Mouse (Mus musculus) heart, adult 18-20 months (tissue): Measurements from ENCODE around the gene Stom. TPM values are rescaled to one million over a fixed set of nuclear protein-coding genes. Genes with fewer than 3 reads are reported as not detected.

Experiments
- DNase-seq, 2 experiments: peaks; one replicate each; pipeline ENCODE4 v3.0.0; 2021 to 2022; ENCODE audit warnings: mixed read lengths in 1 of 2
- total RNA-seq, 2 experiments: library from RNA; stranded (reverse); gene quantifications; 2 replicates each; pipeline ENCODE4 v1.2.3; 2021

Stom gene
- total RNA-seq, 2 experiments from 2014 or later = 88.5 to 102 TPM

DNA sequence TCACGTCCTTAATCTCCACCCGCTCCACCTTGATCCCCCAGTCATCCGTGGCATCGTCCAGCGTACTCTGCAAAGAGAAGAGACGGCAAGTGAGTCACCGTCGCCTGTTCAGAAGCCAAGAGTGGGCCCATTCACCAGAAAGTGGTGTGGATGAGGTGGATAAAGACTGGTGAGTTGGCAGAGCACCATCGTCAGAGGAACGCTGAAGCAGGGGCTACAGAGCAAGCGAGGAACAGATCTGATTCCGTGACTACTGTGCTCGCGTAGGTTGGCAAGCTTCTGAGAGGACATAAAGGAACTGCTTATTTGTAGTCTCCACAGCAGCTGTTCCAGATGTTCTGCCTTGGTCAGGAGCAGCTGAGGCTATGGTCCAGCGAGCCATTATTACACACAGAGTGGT is 16.4 kb downstream of the Stom start:
- no peak for DNase-seq

GRCm38 (mm10) chr2:35318405-35318804 is 18.4 kb downstream of the Stom start:
- DNase-seq = no peak

- DNase-seq = no peak
These were observed 19.2 kb downstream of the Stom start for GRCm38 (mm10) chr2:35317604-35318003.

GRCm38 (mm10) chr2:35314300-35314699 is 22.5 kb downstream of the Stom start:
- no peak for DNase-seq

- DNase-seq = peak in 1 of 2 experiments; percentile 12
These were observed 26.8 kb downstream of the Stom start for GRCm38 (mm10) chr2:35309906-35310493.

- DNase-seq = peak in 1 of 2 experiments; percentile 9
These were observed 28.6 kb downstream of the Stom start for GRCm38 (mm10) chr2:35308166-35308565.

- DNase-seq = peak; percentile 19 to 48
These were observed 34.5 kb downstream of the Stom start for GRCm38 (mm10) chr2:35302049-35302885.

DNA sequence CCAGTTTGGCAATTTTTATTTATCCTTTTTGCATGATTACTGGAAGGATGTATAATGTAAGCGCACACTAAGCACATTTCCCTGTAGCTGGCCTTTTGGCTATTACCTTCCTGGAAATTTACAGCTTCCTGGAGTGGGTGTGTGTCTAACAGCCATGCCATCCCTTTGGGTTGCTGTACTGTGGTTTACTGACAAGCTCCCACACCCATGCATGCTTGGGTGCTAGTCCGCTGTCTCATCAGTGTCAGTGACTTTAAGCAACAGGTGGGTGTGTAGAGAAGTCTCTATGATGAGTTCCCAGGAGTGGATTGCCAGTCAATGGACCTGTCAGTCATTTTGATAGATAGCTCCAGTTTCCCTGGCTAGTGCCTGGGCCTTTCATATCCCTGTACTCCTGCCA is 37.3 kb downstream of the Stom start:
- DNase-seq = no peak

DNA sequence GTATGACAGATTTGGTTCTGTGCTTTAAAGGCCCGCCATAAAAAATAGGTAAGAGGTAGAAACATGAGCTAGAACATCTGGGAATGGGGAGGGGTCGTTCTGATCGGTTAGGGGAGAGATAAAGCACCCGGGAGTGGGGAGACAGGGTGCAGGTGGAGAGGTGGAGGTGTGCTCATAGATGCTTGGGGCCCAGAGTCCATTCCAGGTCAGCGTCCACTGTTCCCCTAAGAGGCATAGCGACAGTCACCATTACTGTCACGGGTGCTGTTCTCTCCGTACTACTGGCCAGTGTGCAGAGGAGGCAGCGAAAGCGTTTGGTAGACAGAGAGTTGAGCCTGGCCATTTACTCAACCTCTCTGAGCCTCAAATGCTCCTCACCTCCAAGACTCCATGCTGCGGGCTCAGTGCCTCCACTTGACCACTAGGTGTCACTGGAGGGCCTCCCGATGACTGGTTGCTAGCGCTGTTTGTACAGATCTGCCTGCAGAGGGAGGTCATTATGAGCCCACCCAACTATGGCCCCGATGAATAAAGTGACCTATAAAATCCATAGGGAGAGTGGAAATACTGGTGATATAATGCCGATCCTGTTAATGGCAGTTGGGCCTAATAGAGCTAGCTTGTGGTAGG is 39.0 kb downstream of the Stom start:
- peak; percentile 81 to 91 for DNase-seq

DNA sequence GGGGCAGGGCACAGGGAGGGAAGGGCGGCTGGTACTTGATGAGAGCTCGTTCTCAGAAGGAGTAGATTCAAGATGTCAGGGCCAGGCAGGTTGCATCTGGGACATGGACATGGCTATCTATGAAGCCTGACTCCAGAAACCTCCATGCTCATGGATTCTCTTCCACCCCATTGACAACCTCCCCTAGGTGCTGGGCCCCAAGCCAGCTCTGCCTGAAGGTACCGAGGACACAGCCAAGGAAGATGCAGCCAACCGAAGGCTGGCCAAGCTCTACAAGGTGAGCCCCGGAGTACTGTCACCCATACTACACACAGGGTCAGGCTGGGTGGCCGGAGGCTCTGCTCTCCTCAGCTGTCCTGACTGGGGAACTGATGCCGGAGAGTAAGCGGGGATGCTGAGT is 43.5 kb downstream of the Stom start:
- no peak for DNase-seq

GRCm38 (mm10) chr2:35292700-35293099 is 44.1 kb downstream of the Stom start:
- peak in 1 of 2 experiments; percentile 35 for DNase-seq

DNA sequence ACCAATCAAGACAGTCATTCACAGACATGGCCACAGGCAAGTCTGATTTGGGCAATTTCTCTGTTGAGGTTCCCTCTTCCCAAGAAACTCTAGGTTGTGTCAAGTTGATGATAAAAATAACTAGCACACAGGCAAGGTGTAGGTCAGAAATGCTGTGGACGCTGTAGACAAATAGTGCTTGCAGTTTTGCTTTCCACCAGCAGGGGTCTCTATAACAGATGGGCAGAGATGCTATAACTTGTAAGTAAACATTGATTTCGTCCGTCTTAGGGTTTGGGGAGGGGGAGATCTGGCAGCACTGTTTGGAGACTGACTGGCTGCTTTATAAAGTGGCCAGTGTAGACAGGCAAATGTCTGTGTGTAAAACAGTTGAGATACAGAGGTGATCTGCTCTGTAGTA is 44.9 kb downstream of the Stom start:
- peak in 1 of 2 experiments; percentile 82 for DNase-seq

DNA sequence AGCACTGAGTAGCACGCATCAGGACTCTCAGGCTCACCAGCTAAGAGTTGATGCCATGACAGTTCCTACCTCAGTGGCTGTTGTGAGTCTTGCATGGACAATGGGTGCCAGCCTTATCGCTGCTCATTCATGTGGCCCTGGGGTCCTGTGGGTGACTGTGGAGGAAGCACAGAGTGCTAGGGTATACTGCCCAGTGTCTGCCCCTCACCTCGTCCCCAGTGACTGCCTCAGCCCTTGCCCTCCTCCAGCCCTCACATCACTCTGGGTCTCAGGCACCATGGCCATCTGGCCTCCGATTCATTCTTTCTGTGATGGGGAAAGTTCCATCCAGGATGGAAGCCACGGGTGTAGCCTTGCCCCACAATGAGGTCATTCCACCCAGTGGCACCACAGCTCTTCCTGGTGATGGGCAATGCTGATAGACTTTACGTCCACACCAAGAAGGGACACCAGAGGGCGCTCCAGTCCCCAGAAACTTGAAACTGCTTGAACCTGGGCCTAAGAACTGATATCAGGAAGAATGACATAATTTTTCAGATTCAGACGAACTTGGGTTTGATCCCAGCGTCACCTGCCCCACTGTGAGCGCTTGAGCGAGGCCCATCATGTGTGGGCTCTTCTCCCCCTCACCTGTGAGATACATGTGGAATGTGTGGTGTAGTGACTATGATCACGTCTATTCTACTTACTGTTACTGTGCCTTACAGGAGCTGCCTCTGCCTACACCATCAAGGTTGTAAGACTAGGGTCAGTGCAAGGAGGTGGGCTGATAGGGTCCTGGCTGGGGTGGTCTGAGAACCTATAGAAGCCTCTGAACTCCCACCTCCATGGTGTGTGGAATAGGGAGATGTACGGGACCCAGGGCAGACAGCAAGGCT is 47.8 kb downstream of the Stom start:
- DNase-seq = peak; percentile 65 to 92

DNA sequence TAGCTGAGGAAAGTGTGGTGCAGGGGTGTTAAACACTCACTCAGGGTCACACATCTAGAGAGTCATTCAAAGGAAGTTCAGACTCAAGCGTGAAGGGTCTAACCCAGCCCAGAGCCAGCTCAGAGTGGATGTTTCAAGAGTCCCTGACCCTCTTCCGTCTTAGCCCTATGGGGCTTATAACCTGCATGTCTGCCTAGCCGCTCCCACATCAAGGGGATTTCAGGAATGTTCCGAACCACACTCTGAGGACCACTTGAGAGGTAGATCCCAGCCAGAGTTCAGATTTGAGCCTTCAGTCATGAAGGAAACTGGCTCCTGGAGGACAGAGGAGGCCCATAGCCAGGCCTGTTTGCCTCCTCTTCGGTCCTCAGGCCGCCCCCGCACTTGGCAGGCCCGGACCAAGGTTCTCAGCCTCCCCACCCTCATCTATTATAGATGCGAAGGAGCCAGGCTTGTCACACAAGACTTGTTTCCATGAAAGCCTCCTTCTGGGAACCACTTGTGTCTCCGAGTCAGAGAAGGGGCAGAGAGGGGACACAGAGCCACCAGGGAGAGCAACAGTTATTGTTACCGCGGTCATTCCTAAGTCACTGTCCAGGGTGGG is 49.7 kb downstream of the Stom start:
- DNase-seq = peak in 1 of 2 experiments; percentile 32

DNA sequence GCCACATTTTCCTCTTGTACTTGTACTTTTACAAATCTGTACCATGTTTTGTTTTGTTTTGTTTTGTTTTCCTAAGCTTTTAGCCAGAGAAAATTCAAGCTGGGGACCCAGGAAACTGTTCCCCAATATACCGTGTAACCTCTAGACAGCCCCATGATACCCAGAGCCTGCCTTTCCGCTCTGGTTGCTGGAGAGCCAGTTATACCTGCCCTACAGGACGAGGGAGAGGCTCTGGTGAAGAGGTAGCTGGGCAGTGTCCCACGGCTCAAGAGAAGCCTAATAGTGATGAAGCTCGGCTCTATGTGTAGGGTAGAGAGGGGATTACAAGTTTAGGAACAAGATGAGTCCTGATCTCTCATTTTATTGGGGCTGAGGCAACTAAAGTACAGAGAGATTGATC is 51.6 kb downstream of the Stom start:
- no peak for DNase-seq

GRCm38 (mm10) chr2:35283997-35284396 is 52.8 kb downstream of the Stom start:
- DNase-seq = no peak

DNA sequence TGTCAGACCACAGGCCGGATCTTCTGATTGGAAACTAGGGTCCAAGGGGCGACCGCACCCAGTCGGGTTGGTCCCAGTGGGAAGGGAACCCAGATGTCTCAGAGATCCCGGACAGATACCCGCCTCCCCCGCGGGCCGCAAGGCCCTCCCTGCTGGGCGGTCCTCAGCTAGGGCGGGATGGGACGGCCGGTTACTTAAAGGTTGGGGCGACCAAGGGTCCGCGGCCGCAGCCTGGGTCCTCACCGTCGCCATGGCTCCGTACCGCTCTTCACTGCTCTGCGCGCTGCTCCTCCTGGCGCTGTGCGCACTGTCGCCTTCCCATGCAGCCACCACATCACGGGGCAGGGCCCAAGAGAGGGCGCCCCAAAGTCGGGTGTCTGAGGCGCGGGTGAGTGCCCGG is 54.6 kb downstream of the Stom start:
- DNase-seq = peak; percentile 80 to 90

GRCm38 (mm10) chr2:35280001-35280400 is 56.8 kb downstream of the Stom start:
- no peak for DNase-seq

GRCm38 (mm10) chr2:35278371-35279210 is 58.2 kb downstream of the Stom start:
- peak; percentile 81 to 82 for DNase-seq

GRCm38 (mm10) chr2:35277686-35278085 is 59.1 kb downstream of the Stom start:
- peak; percentile 94 to 96 for DNase-seq

DNA sequence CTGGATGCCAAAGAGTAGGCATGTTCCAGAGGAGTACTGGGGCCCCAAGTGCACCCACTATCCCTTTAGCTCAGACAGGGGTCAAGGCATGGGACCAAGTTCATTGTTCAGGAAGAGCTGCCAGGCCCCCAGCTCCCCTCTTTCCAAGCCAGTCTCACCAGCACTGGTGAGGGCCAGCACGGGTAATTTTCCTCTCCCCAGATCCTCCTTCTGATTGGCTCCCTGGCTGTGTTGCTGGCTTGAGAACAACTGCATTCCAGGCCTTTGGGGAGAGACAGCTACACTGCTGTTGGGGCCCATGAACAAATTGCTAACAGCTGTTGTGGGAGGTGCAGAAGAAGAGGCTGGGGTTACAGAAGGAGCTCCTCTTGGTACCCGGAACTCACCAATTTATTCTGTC is 63.2 kb downstream of the Stom start:
- DNase-seq = peak; percentile 73 to 90
